Mouse (Mus musculus) neutrophil, adult 65 days (primary cell): ENCODE results near the gene Jmjd8. TPM values are rescaled to one million over a fixed set of nuclear protein-coding genes. Genes with fewer than 3 reads are reported as not detected.

Experiments
- total RNA-seq: library from RNA; stranded (reverse); gene quantifications from 2 replicates; pipeline ENCODE4 v1.2.4, GENCODE M21; 2023

The Jmjd8 gene
- total RNA-seq, 1 experiment from 2014 or later: 8.2 TPM

Other genes with a start within 250 kb of the Jmjd8 start
- 8.7 and 10.5 TPM in 2 replicates for gene Lmf1, start 249.8 kb upstream of the Jmjd8 start, total RNA-seq
- gene Gng13, start 111.7 kb upstream of the Jmjd8 start, total RNA-seq: not detected in 2 replicates
- 9.7 and 18.7 TPM in 2 replicates for gene Chtf18, start 101.4 kb upstream of the Jmjd8 start, total RNA-seq
- 4.5 TPM in 2 replicates for gene Rpusd1, start 101.2 kb upstream of the Jmjd8 start, total RNA-seq
- gene Mslnl, start 92.8 kb upstream of the Jmjd8 start, total RNA-seq: not detected in 2 replicates
- 0.88 TPM in 1 of 2 replicates, not detected in the other for gene Msln, start 74.5 kb upstream of the Jmjd8 start, total RNA-seq
- 24.6 and 35.5 TPM in 2 replicates for gene Narfl, start 55.1 kb upstream of the Jmjd8 start, total RNA-seq
- gene Haghl, start 43.2 kb upstream of the Jmjd8 start, total RNA-seq: 10.2 and 14.6 TPM in 2 replicates
- gene Ccdc78, start 42.3 kb upstream of the Jmjd8 start, total RNA-seq: 0.22 TPM in 1 of 2 replicates, not detected in the other
- 25.4 and 34.7 TPM in 2 replicates for gene Fam173a, start 36.0 kb upstream of the Jmjd8 start, total RNA-seq
- gene AC134908.4, start 33.2 kb upstream of the Jmjd8 start, total RNA-seq: not detected in 2 replicates
- gene Metrn, start 31.7 kb upstream of the Jmjd8 start, total RNA-seq: 10.9 and 16.2 TPM in 2 replicates
- gene Fbxl16, start 19.8 kb upstream of the Jmjd8 start, total RNA-seq: 0.11 TPM in 1 of 2 replicates, not detected in the other
- gene Wdr24, start 5.2 kb upstream of the Jmjd8 start, total RNA-seq: 13.3 and 17.6 TPM in 2 replicates
- 35.4 and 46.5 TPM in 2 replicates for gene Stub1, start 4.5 kb downstream of the Jmjd8 start, total RNA-seq
- gene Rhbdl1, start 8.4 kb downstream of the Jmjd8 start, total RNA-seq: 0.64 and 1.3 TPM in 2 replicates
- gene Gm20683, start 12.9 kb downstream of the Jmjd8 start, total RNA-seq: 1.7 and 2.8 TPM in 2 replicates
- gene Rhot2, start 16.0 kb downstream of the Jmjd8 start, total RNA-seq: 26.5 and 33.7 TPM in 2 replicates
- gene Wdr90, start 32.6 kb downstream of the Jmjd8 start, total RNA-seq: 21.9 and 25.5 TPM in 2 replicates
- 1.4 and 3.2 TPM in 2 replicates for gene Mcrip2, start 39.9 kb downstream of the Jmjd8 start, total RNA-seq
- 6.4 and 6.5 TPM in 2 replicates for gene Mettl26, start 46.2 kb downstream of the Jmjd8 start, total RNA-seq
- 2.1 and 4.1 TPM in 2 replicates for gene Wfikkn1, start 52.0 kb downstream of the Jmjd8 start, total RNA-seq
- gene Rab40c, start 90.9 kb downstream of the Jmjd8 start, total RNA-seq: 13.0 and 17.4 TPM in 2 replicates
- gene Pigq, start 116.1 kb downstream of the Jmjd8 start, total RNA-seq: 34.9 and 36.2 TPM in 2 replicates
- gene Nhlrc4, start 116.1 kb downstream of the Jmjd8 start, total RNA-seq: not detected in 2 replicates
- gene A930017K11Rik, start 123.7 kb downstream of the Jmjd8 start, total RNA-seq: not detected in 2 replicates
- 12.0 and 19.3 TPM in 2 replicates for gene Capn15, start 156.9 kb downstream of the Jmjd8 start, total RNA-seq
- 0.75 and 1.3 TPM in 2 replicates for gene Rab11fip3, start 240.7 kb downstream of the Jmjd8 start, total RNA-seq